Mouse (Mus musculus): Measurements from ENCODE around the gene Bhmt.

DNA sequence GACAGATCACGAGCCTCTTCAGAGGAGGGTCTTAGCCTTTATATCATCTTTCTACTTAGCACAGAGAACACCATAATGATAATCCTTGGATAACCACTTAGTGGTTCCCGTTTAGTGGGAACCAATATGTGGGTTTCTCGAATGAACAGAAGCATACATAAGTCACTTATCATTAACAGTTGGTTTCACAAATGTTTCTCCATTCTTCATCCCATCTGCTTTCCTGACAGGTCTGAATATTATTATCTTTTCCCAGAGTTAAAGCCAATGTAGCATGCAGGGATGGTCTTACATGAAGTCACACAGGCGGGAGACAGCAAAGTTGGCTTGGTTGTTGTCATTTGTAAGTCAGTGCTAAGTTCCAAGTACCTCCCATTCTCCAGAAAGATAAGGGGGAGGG lies 29.8 kb upstream of the Bhmt start:
- TF ChIP-seq POLR2A (IDR thresholded peaks at IDR 0.05; ENCODE audit: control insufficient read depth, extremely low read depth, insufficient read depth, low read length, poor library complexity) = no peak
- TF ChIP-seq CTCF (IDR thresholded peaks at IDR 0.05; ENCODE audit: borderline replicate concordance, control insufficient read depth, extremely low read depth, insufficient read depth, low read length, poor library complexity) = no peak

Measured in thymus, adult 2 months (tissue).